Mouse (Mus musculus): ENCODE data around the gene Glb1l2. TPM values are rescaled to one million over a fixed set of nuclear protein-coding genes. Genes with fewer than 3 reads are reported as not detected.

Glb1l2 gene
- polyA plus RNA-seq, 1 experiment from 2014 or later, result 7.4 TPM

DNA sequence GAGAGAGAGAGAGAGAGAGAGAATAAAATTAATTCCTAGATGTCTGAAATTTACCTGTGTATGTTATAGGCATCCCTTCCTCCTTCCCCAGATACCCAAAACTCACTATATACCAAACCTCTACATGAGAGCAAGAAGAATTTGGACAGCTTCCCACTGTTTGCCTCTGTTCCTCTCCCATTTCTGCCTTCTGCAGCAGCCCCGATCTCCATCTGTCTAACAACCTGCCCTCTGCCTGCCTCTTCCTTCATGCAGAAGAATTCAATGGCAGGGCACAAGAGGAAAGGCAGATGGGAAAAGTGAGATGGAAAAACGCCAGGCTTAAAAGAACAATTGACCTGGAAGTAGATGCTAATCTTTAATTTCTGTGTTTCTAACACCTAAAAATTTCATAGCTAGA lies 77.7 kb downstream of the Glb1l2 start:
- WGBS, result 75% methylated on average over 2 of the region's 2 CpGs
- Histone ChIP-seq H3K9me3 (replicated peaks) (no peaks in the 10 kb centered on the region), H3K4me3 (replicated peaks) (no peak overlapping the region), H3K27ac (replicated peaks) (no peak overlapping the region), H3K4me1 (peaks cover 5% of the 10 kb centered on the region), H3K4me2 (replicated peaks) (no peak overlapping the region), H3K9ac (no peak overlapping the region), H3K36me3 (no peaks in the 10 kb centered on the region), H3K27me3 (peaks cover 30% of the 10 kb centered on the region)
- ATAC-seq (ENCODE audit: insufficient number of reproducible peaks, low FRiP score, low TSS enrichment, low read depth), result no peak

DNA sequence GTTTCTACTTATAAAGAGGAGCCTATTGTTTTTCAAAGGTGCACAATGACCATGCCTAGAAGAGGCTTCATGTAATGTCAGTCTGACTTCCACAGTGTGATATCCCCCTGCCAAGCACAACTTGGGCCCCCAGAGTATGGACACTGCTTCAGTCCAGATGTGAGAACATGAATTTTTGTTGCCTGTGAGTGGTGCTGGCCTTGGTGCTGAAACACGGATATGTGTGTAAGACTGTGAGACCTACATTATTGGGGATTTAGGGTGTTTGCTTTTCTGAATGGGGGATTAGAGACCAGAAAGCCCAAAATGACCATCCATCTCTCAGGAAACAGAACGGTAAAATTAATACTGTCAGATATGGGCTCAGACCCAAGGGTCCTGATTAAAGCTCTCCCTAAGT lies 78.8 kb downstream of the Glb1l2 start:
- H3K4me2 ChIP-seq (replicated peaks), result no peak overlapping the region
- ATAC-seq (ENCODE audit: insufficient number of reproducible peaks, low FRiP score, low TSS enrichment, low read depth), result no peak

DNA sequence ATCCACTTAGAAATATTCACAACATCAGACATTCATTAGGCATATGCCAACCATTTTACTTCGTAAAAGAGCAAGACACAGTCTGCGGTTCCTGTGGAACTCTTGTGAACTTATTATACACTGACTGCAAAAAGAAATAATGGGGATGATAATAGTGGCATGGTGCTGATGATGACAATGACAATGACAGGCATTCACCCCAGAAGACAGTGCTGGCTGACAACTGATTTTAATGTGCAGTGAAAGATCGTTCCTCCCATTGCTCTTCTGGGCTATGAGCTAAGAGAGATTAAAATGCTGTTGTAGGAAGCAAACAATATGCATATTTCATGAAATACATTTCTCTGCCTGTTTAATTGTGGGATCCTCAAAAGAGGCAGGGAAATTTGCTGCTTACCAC lies 80.6 kb downstream of the Glb1l2 start:
- peaks cover 3% of the 10 kb centered on the region; the same call in 1 of the 2 replicates for H3K27me3 ChIP-seq
- no peak overlapping the region for H3K4me2 ChIP-seq (replicated peaks)
- ATAC-seq (ENCODE audit: insufficient number of reproducible peaks, low FRiP score, low TSS enrichment, low read depth), result no peak
- H3K4me3 ChIP-seq (replicated peaks), result no peak overlapping the region
- H3K4me1 ChIP-seq, result no peaks in the 10 kb centered on the region
- no peak overlapping the region for H3K9ac ChIP-seq
- no peak overlapping the region for H3K27ac ChIP-seq (replicated peaks)
- H3K9me3 ChIP-seq (replicated peaks), result no peaks in the 10 kb centered on the region
- 87% methylated on average over 3 of the region's 3 CpGs for WGBS
- H3K36me3 ChIP-seq, result no peaks in the 10 kb centered on the region

More for the DNA sequence above, 78.8 kb downstream of the Glb1l2 start:
- Histone ChIP-seq H3K36me3 (no peaks in the 10 kb centered on the region), H3K9ac (no peak overlapping the region), H3K9me3 (replicated peaks) (no peaks in the 10 kb centered on the region), H3K27ac (replicated peaks) (no peak overlapping the region), H3K27me3 (peaks cover 20% of the 10 kb centered on the region; the same call in 1 of the 2 replicates), H3K4me1 (no peaks in the 10 kb centered on the region), H3K4me3 (replicated peaks) (no peak overlapping the region)
- WGBS, result 36% methylated on average over 2 of the region's 2 CpGs

DNA sequence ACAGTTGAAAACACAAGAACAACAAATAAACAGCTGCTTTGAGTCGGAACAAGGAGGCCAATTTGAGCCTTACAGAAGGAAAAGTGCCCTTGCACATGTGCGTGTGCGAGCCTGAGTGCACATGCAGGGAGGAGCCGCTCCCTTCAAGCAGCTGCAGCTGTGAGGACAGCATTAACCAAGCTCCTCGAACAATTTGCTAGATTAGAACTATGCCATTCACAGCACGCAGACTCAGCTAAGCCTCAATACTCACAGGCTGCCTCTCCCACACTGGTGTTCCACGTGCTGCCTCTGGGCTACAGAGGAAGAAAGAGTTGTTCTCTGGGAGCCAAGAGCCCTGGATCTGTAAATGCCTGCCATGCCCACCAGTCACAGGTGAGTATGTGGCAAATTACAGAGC lies 84.5 kb downstream of the Glb1l2 start:
- no peak for ATAC-seq (ENCODE audit: insufficient number of reproducible peaks, low FRiP score, low TSS enrichment, low read depth)
- H3K36me3 ChIP-seq, result no peaks in the 10 kb centered on the region
- H3K4me2 ChIP-seq (replicated peaks), result no peak overlapping the region
- no peaks in the 10 kb centered on the region for H3K9me3 ChIP-seq (replicated peaks)
- H3K27ac ChIP-seq (replicated peaks), result no peak overlapping the region
- no peaks in the 10 kb centered on the region for H3K27me3 ChIP-seq
- WGBS, result 54% methylated on average over 7 of the region's 7 CpGs
- no peak overlapping the region for H3K4me3 ChIP-seq (replicated peaks)
- no peak overlapping the region for H3K9ac ChIP-seq
- H3K4me1 ChIP-seq, result no peaks in the 10 kb centered on the region

GRCm38 (mm10) chr9:26718388-26718787 lies 87.9 kb downstream of the Glb1l2 start:
- no peak overlapping the region for H3K4me2 ChIP-seq (replicated peaks)
- no peak overlapping the region for H3K4me3 ChIP-seq (replicated peaks)
- no peaks in the 10 kb centered on the region for H3K4me1 ChIP-seq
- H3K27me3 ChIP-seq, result no peaks in the 10 kb centered on the region
- 15% methylated on average over 3 of the region's 3 CpGs for WGBS
- no peaks in the 10 kb centered on the region for H3K36me3 ChIP-seq
- H3K9ac ChIP-seq, result no peak overlapping the region
- no peaks in the 10 kb centered on the region for H3K9me3 ChIP-seq (replicated peaks)
- ATAC-seq (ENCODE audit: insufficient number of reproducible peaks, low FRiP score, low TSS enrichment, low read depth), result no peak
- no peak overlapping the region for H3K27ac ChIP-seq (replicated peaks)

Other genes starting within 250 kb of the Glb1l2 start
- 0.87 and 0.93 TPM in 2 replicates for gene B3gat1, start 72.7 kb downstream of the Glb1l2 start, polyA plus RNA-seq (2015; fragmentation: Nextera tagmentation; extraction: Ambion mirVana)
- not detected in 2 replicates for gene Glb1l3, start 54.4 kb upstream of the Glb1l2 start, polyA plus RNA-seq (2015; fragmentation: Nextera tagmentation; extraction: Ambion mirVana)
- 0.21 and 0.26 TPM in 2 replicates for gene Gm1110, start 116.6 kb upstream of the Glb1l2 start, polyA plus RNA-seq (2015; fragmentation: Nextera tagmentation; extraction: Ambion mirVana)
- gene Acad8, start 193.1 kb upstream of the Glb1l2 start, polyA plus RNA-seq (2015; fragmentation: Nextera tagmentation; extraction: Ambion mirVana), result 54.4 and 56.2 TPM in 2 replicates
- gene Thyn1, start 193.2 kb upstream of the Glb1l2 start, polyA plus RNA-seq (2015; fragmentation: Nextera tagmentation; extraction: Ambion mirVana), result 111 and 113 TPM in 2 replicates
- 37.9 and 39.9 TPM in 2 replicates for gene Vps26b, start 223.6 kb upstream of the Glb1l2 start, polyA plus RNA-seq (2015; fragmentation: Nextera tagmentation; extraction: Ambion mirVana)
- gene Ncapd3, start 223.7 kb upstream of the Glb1l2 start, polyA plus RNA-seq (2015; fragmentation: Nextera tagmentation; extraction: Ambion mirVana), result 23.6 and 25.2 TPM in 2 replicates

All from embryonic facial prominence, embryonic 15.5 days (tissue).